Mouse (Mus musculus) neural tube, embryonic 13.5 days (tissue): Measurements from ENCODE around the gene Tmem182. TPM values are rescaled to one million over a fixed set of nuclear protein-coding genes. Genes with fewer than 3 reads are reported as not detected.

Source experiments
- ATAC-seq: fragments of 200-750 bp; cut with Nextera tagmentation; 2 replicates; pipeline ENCODE4 v1.8.0; 2017; ENCODE audit warnings: low read depth, mild to moderate bottlenecking, moderate TSS enrichment, moderate library complexity
- H3K27ac ChIP-seq: fragments of 300-500 bp; sonication (generic); replicated peaks from 2 replicates; pipeline ENCODE4 v1.5.1; 2015; ENCODE audit warnings: moderate library complexity, mild to moderate bottlenecking, inconsistent platforms
- H3K27me3 ChIP-seq: fragments of 300-500 bp; sonication (generic); 2 replicates; pipeline ENCODE4 v1.6.1; 2015; ENCODE audit warnings: mild to moderate bottlenecking, inconsistent platforms
- H3K36me3 ChIP-seq: fragments of 300-500 bp; sonication (generic); 2 replicates; pipeline ENCODE4 v1.6.1; 2015; ENCODE audit warnings: mild to moderate bottlenecking, inconsistent platforms
- H3K4me1 ChIP-seq: fragments of 300-500 bp; sonication (generic); replicated peaks from 2 replicates; pipeline ENCODE4 v1.6.1; 2015; ENCODE audit warnings: inconsistent platforms
- H3K4me2 ChIP-seq: fragments of 300-500 bp; sonication (generic); 2 replicates; pipeline ENCODE4 v1.6.1; 2015; ENCODE audit warnings: inconsistent platforms, mild to moderate bottlenecking, moderate library complexity
- H3K4me3 ChIP-seq: fragments of 300-500 bp; sonication (generic); 2 replicates; pipeline ENCODE4 v1.5.1; 2015; ENCODE audit warnings: mild to moderate bottlenecking, inconsistent platforms
- H3K9ac ChIP-seq: fragments of 300-500 bp; sonication (generic); 2 replicates; pipeline ENCODE4 v1.6.1; 2015; ENCODE audit warnings: moderate library complexity, mild to moderate bottlenecking, inconsistent platforms
- H3K9me3 ChIP-seq: fragments of 300-500 bp; sonication (generic); 2 replicates; pipeline ENCODE4 v1.6.1; 2016; ENCODE audit warnings: inconsistent platforms
- WGBS: fragments of 180-500 bp; shearing (Covaris S2); methylation state at CpG from one replicate; pipeline ENCODE4 v1.1.7; 2015; 5-methylcytosine and 5-hydroxymethylcytosine counted together
- polyA plus RNA-seq: library from polyadenylated mRNA; unstranded; fragments of >200 nt; fragmentation: Nextera tagmentation; extraction: Ambion mirVana; gene quantifications from 2 replicates; pipeline ENCODE4 v1.2.1, GENCODE M21; 2015

Tmem182 gene
- polyA plus RNA-seq, 1 experiment from 2014 or later, result 0.15 TPM

DNA sequence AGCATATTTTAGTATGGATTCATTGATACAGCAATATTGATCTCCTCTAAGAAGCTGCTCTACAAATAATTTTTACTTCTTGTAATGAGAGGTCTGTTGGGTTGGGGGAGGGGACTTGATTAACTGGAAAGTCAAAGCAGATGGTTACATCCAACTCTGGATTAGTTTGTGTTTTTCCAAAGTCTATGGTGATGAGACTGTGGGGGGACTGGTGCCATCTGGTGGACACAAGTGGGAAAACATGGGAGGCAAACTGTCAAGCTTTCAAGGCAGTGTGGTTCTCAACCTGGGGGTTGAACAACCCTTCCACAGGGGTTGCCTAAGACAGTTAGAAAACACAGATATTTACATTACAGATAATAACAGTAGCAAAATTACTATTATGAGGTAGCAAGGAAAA is 39.2 kb downstream of the Tmem182 start:
- Histone ChIP-seq H3K36me3 (no peaks in the 10 kb centered on the region), H3K4me1 (no peaks in the 10 kb centered on the region), H3K4me3 (no peak overlapping the region), H3K27me3 (no peaks in the 10 kb centered on the region), H3K27ac (no peak overlapping the region), H3K9me3 (no peaks in the 10 kb centered on the region), H3K4me2 (no peak overlapping the region), H3K9ac (no peak overlapping the region)
- 0 out of 2 replicates have a peak, but pooled peaks have one; percentile 23 for ATAC-seq

GRCm38 (mm10) chr1:40847196-40847938 is 42.0 kb downstream of the Tmem182 start:
- Histone ChIP-seq H3K27me3 (no peaks in the 10 kb centered on the region), H3K27ac (no peak overlapping the region), H3K4me2 (no peak overlapping the region), H3K4me1 (no peaks in the 10 kb centered on the region), H3K9me3 (no peaks in the 10 kb centered on the region), H3K36me3 (no peaks in the 10 kb centered on the region), H3K4me3 (no peak overlapping the region), H3K9ac (no peak overlapping the region)
- 70% methylated on average over 2 of the region's 2 CpGs for WGBS
- no peak for ATAC-seq

GRCm38 (mm10) chr1:40851286-40851685 is 45.9 kb downstream of the Tmem182 start:
- ATAC-seq, result no peak
- Histone ChIP-seq H3K9me3 (no peaks in the 10 kb centered on the region), H3K27me3 (no peaks in the 10 kb centered on the region), H3K4me2 (no peak overlapping the region), H3K4me3 (no peak overlapping the region), H3K27ac (no peak overlapping the region), H3K4me1 (no peaks in the 10 kb centered on the region), H3K9ac (no peak overlapping the region), H3K36me3 (no peaks in the 10 kb centered on the region)

DNA sequence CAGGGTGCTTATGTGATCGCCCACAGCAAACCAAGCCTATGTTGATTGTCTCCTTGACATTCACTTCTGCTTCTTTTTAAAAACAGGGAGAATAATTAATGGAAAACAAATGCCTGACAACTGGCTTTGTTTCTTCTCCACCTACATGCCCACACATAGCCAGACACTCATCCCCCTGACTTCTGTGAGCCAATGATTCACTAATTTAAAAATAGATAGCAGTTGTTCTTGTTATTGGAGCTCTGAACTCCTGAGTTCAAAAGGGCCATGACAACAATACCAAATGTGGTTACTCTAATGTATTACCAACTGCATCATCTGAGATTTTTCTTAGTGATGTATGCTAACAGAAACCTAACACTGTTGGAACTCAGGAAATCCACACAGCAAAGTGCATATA is 49.9 kb downstream of the Tmem182 start:
- Histone ChIP-seq H3K27me3 (no peaks in the 10 kb centered on the region), H3K9ac (no peak overlapping the region), H3K4me2 (no peak overlapping the region), H3K27ac (no peak overlapping the region), H3K36me3 (no peaks in the 10 kb centered on the region), H3K9me3 (no peaks in the 10 kb centered on the region), H3K4me1 (no peaks in the 10 kb centered on the region), H3K4me3 (no peak overlapping the region)
- no peak for ATAC-seq
- 86% methylated on average over 1 of the region's 1 CpGs for WGBS

DNA sequence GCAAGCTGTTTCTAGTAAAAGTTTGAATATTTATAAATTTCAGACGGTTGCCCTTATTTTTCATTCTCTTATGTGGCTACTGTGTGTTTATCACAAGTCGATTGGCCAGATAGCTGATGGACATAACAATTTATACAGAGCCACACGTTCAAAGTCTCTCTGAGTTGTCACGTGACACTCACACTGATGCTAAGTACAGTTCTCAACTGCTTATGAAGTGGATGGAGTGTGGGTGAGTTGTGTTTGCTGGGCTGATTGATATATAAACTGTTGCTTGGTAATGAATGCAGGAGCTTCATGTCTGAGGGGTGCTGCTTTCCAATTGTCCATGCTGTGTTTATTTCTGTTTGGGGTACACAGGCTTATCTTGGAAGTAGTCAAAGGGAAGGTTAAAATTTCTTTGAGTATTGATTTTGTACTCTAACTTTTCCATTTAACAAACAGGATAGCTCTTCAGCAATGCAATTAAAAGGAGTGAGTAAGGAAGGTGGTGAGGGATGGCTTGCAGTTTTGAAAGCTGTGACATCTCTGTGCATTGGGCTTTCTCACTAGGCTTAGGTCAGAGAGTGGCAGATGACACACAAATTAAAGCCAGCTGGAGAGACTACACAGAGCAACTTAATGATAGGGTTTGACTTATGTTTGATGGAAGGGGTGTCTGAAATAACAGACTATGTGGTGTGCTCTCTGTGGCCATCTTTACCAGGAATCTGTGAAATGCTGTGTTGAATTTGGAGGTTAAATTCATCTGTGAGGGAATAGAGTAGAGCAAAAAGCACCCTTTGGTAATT is 51.6 kb downstream of the Tmem182 start:
- no peaks in the 10 kb centered on the region for H3K9me3 ChIP-seq
- no peak overlapping the region for H3K9ac ChIP-seq
- no peaks in the 10 kb centered on the region for H3K27me3 ChIP-seq
- no peak overlapping the region for H3K27ac ChIP-seq
- H3K4me2 ChIP-seq, result no peak overlapping the region
- WGBS, result 85% methylated on average over 4 of the region's 4 CpGs
- no peaks in the 10 kb centered on the region for H3K4me1 ChIP-seq
- no peaks in the 10 kb centered on the region for H3K36me3 ChIP-seq
- H3K4me3 ChIP-seq, result no peak overlapping the region
- no peak for ATAC-seq

DNA sequence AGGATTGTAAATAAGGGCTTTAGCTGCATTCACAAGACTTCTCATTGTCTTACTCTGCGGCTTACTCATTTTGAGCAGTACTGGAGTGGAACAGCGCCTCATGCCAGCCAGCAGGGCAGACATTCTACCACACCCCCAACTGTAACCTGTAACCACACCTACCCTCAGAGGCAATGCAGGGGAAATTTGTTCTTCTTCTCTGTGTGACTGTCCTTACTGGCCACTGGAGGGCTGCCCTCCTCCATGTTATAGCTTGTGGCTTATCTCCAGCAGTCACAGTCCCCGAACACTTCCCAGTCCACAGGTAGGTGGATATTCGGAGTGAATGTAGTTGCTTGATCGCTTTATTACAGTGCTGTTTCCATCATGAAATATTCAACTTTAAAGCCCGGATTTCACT is 59.6 kb downstream of the Tmem182 start:
- H3K4me2 ChIP-seq, result no peak overlapping the region
- WGBS, result 80% methylated on average over 6 of the region's 6 CpGs
- no peaks in the 10 kb centered on the region for H3K36me3 ChIP-seq
- H3K4me3 ChIP-seq, result no peak overlapping the region
- no peak overlapping the region for H3K9ac ChIP-seq
- H3K27ac ChIP-seq, result no peak overlapping the region
- H3K9me3 ChIP-seq, result no peaks in the 10 kb centered on the region
- H3K4me1 ChIP-seq, result no peaks in the 10 kb centered on the region
- ATAC-seq, result no peak
- H3K27me3 ChIP-seq, result no peaks in the 10 kb centered on the region

DNA sequence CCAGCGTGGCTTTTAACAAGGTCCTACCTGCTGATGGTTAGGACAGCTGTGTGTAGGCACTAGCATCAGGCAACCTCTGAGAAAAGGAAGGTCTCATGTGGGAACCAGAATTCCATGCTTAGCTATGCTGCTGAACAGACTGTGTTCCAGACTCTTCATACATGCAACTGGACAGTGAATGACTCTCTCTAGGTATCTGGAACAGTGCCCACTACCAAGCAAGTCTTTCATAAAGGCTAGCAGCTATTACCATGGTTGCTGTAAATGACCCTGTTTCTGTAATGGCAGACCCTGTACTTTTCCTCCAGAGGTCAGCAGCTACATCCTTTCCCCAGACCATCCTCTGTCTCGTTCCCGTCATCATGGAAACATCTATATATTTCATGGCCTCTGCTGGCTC is 61.7 kb downstream of the Tmem182 start:
- H3K4me3 ChIP-seq, result no peak overlapping the region
- no peak for ATAC-seq
- H3K4me2 ChIP-seq, result no peak overlapping the region
- no peak overlapping the region for H3K27ac ChIP-seq
- no peaks in the 10 kb centered on the region for H3K27me3 ChIP-seq
- H3K36me3 ChIP-seq, result no peaks in the 10 kb centered on the region
- WGBS, result 89% methylated on average over 3 of the region's 3 CpGs
- no peaks in the 10 kb centered on the region for H3K9me3 ChIP-seq
- H3K4me1 ChIP-seq, result no peaks in the 10 kb centered on the region
- H3K9ac ChIP-seq, result no peak overlapping the region

DNA sequence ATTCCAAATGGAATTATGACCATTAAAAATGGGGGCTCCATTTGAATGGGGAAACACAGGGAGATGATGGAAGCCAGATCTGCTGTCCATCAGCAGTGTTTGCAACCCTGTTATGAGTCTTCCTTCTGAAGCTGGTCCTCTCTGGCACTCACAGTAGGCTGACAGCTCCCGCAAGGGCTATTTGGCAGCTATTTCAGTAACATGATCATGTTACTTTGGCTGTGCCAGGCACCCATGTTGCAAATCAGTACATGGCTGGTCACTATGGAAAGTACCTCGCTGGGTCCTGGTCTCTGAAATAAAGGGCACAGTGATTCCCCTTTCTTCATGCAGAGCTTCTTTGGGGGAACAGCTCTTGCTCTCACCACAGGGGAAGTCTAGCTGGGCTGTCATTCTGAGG is 62.2 kb downstream of the Tmem182 start:
- H3K36me3 ChIP-seq, result no peaks in the 10 kb centered on the region
- no peak overlapping the region for H3K9ac ChIP-seq
- H3K9me3 ChIP-seq, result no peaks in the 10 kb centered on the region
- no peak overlapping the region for H3K27ac ChIP-seq
- 80% methylated on average over 2 of the region's 2 CpGs for WGBS
- H3K27me3 ChIP-seq, result no peaks in the 10 kb centered on the region
- no peak for ATAC-seq
- no peaks in the 10 kb centered on the region for H3K4me1 ChIP-seq
- no peak overlapping the region for H3K4me2 ChIP-seq
- no peak overlapping the region for H3K4me3 ChIP-seq

DNA sequence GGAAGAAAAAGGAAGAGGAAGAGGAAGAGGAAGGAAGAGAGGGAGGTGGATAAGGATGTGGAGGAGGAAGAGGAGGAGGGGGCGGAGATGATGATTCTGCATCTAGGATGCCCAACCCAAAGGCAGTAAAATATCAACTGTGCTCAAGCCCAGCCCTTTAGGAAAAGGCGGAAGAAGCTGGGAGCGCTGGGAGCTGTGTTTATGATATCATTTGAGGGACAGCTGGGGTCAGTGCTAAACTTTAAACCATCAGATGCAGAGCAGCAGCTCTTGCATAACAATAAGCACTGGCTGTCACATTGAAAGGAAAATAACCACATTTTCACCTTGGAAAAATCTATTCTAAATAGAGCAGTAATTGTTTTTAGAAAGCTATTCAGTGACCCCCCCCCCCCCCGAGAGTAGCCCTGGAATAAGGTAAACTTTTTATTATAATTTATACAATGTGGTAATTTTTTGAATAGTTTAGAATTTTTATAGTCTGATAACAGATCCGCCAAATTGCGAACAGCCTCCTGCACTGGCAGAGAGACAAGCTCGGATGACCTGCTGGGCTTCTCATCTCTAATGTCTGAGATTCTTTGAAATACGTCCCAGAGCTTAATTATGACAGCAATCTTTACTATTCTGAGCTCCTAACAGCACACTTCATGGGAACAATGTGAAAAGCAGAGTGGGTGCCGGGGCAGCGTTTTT is 68.5 kb downstream of the Tmem182 start:
- Histone ChIP-seq H3K27me3 (no peaks in the 10 kb centered on the region), H3K27ac (no peak overlapping the region), H3K4me1 (peaks cover 6% of the 10 kb centered on the region; the same call in 1 of the 2 replicates), H3K4me2 (no peak overlapping the region), H3K4me3 (no peak overlapping the region), H3K9ac (no peak overlapping the region), H3K36me3 (no peaks in the 10 kb centered on the region), H3K9me3 (no peaks in the 10 kb centered on the region)
- 70% methylated on average over 10 of the region's 10 CpGs for WGBS
- no peak for ATAC-seq

GRCm38 (mm10) chr1:40874456-40875375 is 69.3 kb downstream of the Tmem182 start:
- peaks cover 6% of the 10 kb centered on the region; the same call in 1 of the 2 replicates for H3K4me1 ChIP-seq
- H3K36me3 ChIP-seq, result no peaks in the 10 kb centered on the region
- no peak overlapping the region for H3K4me2 ChIP-seq
- H3K9ac ChIP-seq, result no peak overlapping the region
- H3K9me3 ChIP-seq, result no peaks in the 10 kb centered on the region
- H3K27me3 ChIP-seq, result no peaks in the 10 kb centered on the region
- no peak overlapping the region for H3K27ac ChIP-seq
- WGBS, result 89% methylated on average over 26 of the region's 26 CpGs
- H3K4me3 ChIP-seq, result no peak overlapping the region
- ATAC-seq, result no peak

GRCm38 (mm10) chr1:40879051-40879450 is 73.7 kb downstream of the Tmem182 start:
- no peak overlapping the region for H3K4me2 ChIP-seq
- 15% methylated on average over 9 of the region's 9 CpGs for whole genome bisulfite sequencing
- peaks cover 6% of the 10 kb centered on the region; the same call in 1 of the 2 replicates for H3K4me1 ChIP-seq
- no peak overlapping the region for H3K27ac ChIP-seq
- no peak overlapping the region for H3K9ac ChIP-seq
- H3K4me3 ChIP-seq, result no peak overlapping the region
- H3K27me3 ChIP-seq, result no peaks in the 10 kb centered on the region
- H3K9me3 ChIP-seq, result no peaks in the 10 kb centered on the region
- ATAC-seq, result no peak
- H3K36me3 ChIP-seq, result no peaks in the 10 kb centered on the region
